Mouse (Mus musculus) layer of hippocampus, postnatal 36 days (tissue): ENCODE results near the gene Rassf8. TPM values are rescaled to one million over a fixed set of nuclear protein-coding genes. Genes with fewer than 3 reads are reported as not detected.

Experiments used
- DNase-seq, 2 experiments: peaks; one replicate each; pipeline ENCODE4 v3.0.0; 2022
- total RNA-seq, 2 experiments: library from RNA; stranded (reverse); gene quantifications; 2 replicates each; pipeline ENCODE4 v1.2.3; 2021

Rassf8 gene
- total RNA-seq, 2 experiments from 2014 or later = 19.7 to 29.8 TPM

- DNase-seq = peak; percentile 25 to 27
These were observed 116.2 kb downstream of the Rassf8 start for GRCm38 (mm10) chr6:145862739-145863064.

GRCm38 (mm10) chr6:145863065-145863971 lies 116.8 kb downstream of the Rassf8 start:
- peak; percentile 81 to 82 for DNase-seq

- DNase-seq = no peak
These were observed 117.6 kb downstream of the Rassf8 start for GRCm38 (mm10) chr6:145864171-145864570.

- peak; percentile 67 to 77 for DNase-seq
These were observed 118.8 kb downstream of the Rassf8 start, which contains the start of gene Bhlhe41 for GRCm38 (mm10) chr6:145865289-145865885. Gene Bhlhe41, minus strand, starts transcription at chr6:145865558.

- peak; percentile 85 to 87 for DNase-seq
These were observed 119.6 kb downstream of the Rassf8 start for GRCm38 (mm10) chr6:145865886-145866851.

GRCm38 (mm10) chr6:145867111-145867510 lies 120.6 kb downstream of the Rassf8 start:
- no peak for DNase-seq

Other genes starting within 250 kb of the Rassf8 start
- under 1 TPM; 0.68 to 0.87 TPM for gene Lmntd1, start 132.4 kb upstream of the Rassf8 start, total RNA-seq
- not detected for gene Tuba3b, start 131.0 kb upstream of the Rassf8 start, total RNA-seq
- gene Bhlhe41, start 118.8 kb downstream of the Rassf8 start, total RNA-seq = 10 to 100 TPM; 33.4 to 39.0 TPM
- 1 to 10 TPM; 4.1 to 4.5 TPM for gene Sspn, start 184.9 kb downstream of the Rassf8 start, total RNA-seq